Mouse (Mus musculus): ENCODE data around the gene Cela3a.

GRCm38 (mm10) chr4:137356674-137357510 is 52.7 kb downstream of the Cela3a start:
- no peak for TF ChIP-seq CTCF (IDR thresholded peaks at IDR 0.05; ENCODE audit: low read depth, low read length)
- no peak for TF ChIP-seq GATA1 (IDR thresholded peaks at IDR 0.05; ENCODE audit: borderline replicate concordance, low read length)
